In genomic region chr14:26973089-26973488, GRCm38 (mm10) we compare ENCODE assay signal across 28 mouse cellular contexts. TPM values are rescaled to one million over a fixed set of nuclear protein-coding genes. Genes with fewer than 3 reads are reported as not detected.
DNase-seq lines count a peak whose midpoint lies in the region; ATAC-seq and TF ChIP-seq lines count a peak whose summit lies in the region.
"Had no signal": no experiment of that assay in that cellular context is flagged by ENCODE, and none has a peak within 500 bp of the region (broad histone marks: within the 10 kb centered on the region; RNA-seq: fewer than 3 reads in every experiment).

No protein-coding gene starts in this region.

- intact Hi-C loops in heart, adult 2 months (cut with DNase I) = loop anchor here (10.0 kb wide), 1 partner anchor 452 kb away; the partner anchor contains the start of gene Fam208a
- intact Hi-C loops in heart, postnatal 10 days (cut with DNase I) = no loop called here

- H3K9ac ChIP-seq in heart, adult 2 months (ENCODE audit: low read depth, low read length) = no peak overlapping the region
- H3K9ac ChIP-seq in ES-Bruce4 (ENCODE audit: low read depth, poor library complexity, severe bottlenecking) = no peak overlapping the region
- no peak overlapping the region for H3K9ac ChIP-seq in forebrain, embryonic 16.5 days (replicated peaks; ENCODE audit: low read depth, low read length)
- H3K9ac ChIP-seq: forebrain, postnatal 0 days; hindbrain, embryonic 12.5 days; midbrain, embryonic 15.5 days; neural tube, embryonic 15.5 days had no signal

- no peaks in the 10 kb centered on the region for H3K27me3 ChIP-seq in heart, adult 2 months (ENCODE audit: control insufficient read depth, insufficient read depth, low read length)
- H3K27me3 ChIP-seq in ES-Bruce4 (ENCODE audit: control insufficient read depth, insufficient read depth, low read length, poor library complexity, severe bottlenecking) = no peaks in the 10 kb centered on the region
- no peaks in the 10 kb centered on the region for H3K27me3 ChIP-seq in forebrain, embryonic 16.5 days (replicated peaks; ENCODE audit: control insufficient read depth, insufficient read depth, low read length)
- H3K27me3 ChIP-seq: midbrain, embryonic 15.5 days; neural tube, embryonic 15.5 days had no signal

- no peak for TF ChIP-seq POLR2A in heart, adult 2 months (IDR thresholded peaks at IDR 0.05; ENCODE audit: insufficient read depth, low read depth, low read length)
- no peak for TF ChIP-seq POLR2A in ES-Bruce4 (IDR thresholded peaks at IDR 0.05; ENCODE audit: insufficient read depth, low read length)

- TF ChIP-seq CTCF in heart, adult 2 months (IDR thresholded peaks at IDR 0.05) = peak; percentile 19
- TF ChIP-seq CTCF in ES-Bruce4 (IDR thresholded peaks at IDR 0.05; ENCODE audit: low read depth, low read length) = peak; percentile 14

- TF ChIP-seq EP300 in heart, adult 2 months (IDR thresholded peaks at IDR 0.05; ENCODE audit: insufficient read depth, low read depth, low read length) = no peak
- no peak for TF ChIP-seq EP300 in ES-Bruce4 (IDR thresholded peaks at IDR 0.05; ENCODE audit: insufficient read depth, low read depth, low read length)

- no peaks in the 10 kb centered on the region for H3K9me3 ChIP-seq in ES-Bruce4 (replicated peaks; ENCODE audit: control insufficient read depth, insufficient read depth, low read length, poor library complexity, severe bottlenecking)
- no peaks in the 10 kb centered on the region for H3K9me3 ChIP-seq in forebrain, embryonic 16.5 days (ENCODE audit: control insufficient read depth, low read length)
- H3K9me3 ChIP-seq: heart, embryonic 10.5 days; hindbrain, embryonic 12.5 days; midbrain, embryonic 15.5 days; neural tube, embryonic 15.5 days had no signal

- WGBS in heart, adult 2 months = 71% methylated on average over 2 of the region's 2 CpGs
- 73% methylated on average over 2 of the region's 2 CpGs for WGBS in forebrain, embryonic 16.5 days

- peaks cover 1% of the 10 kb centered on the region; the same call in 1 of the 2 replicates for H3K4me1 ChIP-seq in heart, adult 2 months (ENCODE audit: control insufficient read depth, insufficient read depth, low read length)
- no peaks in the 10 kb centered on the region for H3K4me1 ChIP-seq in ES-Bruce4 (ENCODE audit: control insufficient read depth, insufficient read depth, low read length)
- peaks cover 14% of the 10 kb centered on the region for H3K4me1 ChIP-seq in forebrain, embryonic 16.5 days (replicated peaks; ENCODE audit: control insufficient read depth, insufficient read depth, low read length)

- no peak for ATAC-seq in forebrain, embryonic 16.5 days
- ATAC-seq: forebrain, postnatal 0 days; inflammation-experienced regulatory T-cells, adult 6 months; midbrain, embryonic 15.5 days had no signal

- H3K36me3 ChIP-seq in heart, adult 2 months (ENCODE audit: control insufficient read depth, insufficient read depth, low read length) = peaks cover 3% of the 10 kb centered on the region
- H3K36me3 ChIP-seq in ES-Bruce4 (ENCODE audit: control insufficient read depth, insufficient read depth, low read length, poor library complexity, severe bottlenecking) = no peaks in the 10 kb centered on the region
- H3K36me3 ChIP-seq in forebrain, embryonic 16.5 days (ENCODE audit: control insufficient read depth, insufficient read depth) = no peaks in the 10 kb centered on the region
- H3K36me3 ChIP-seq: heart, embryonic 10.5 days; hindbrain, embryonic 12.5 days; midbrain, embryonic 15.5 days; neural tube, embryonic 15.5 days had no signal

- DNase-seq in heart, adult 2 months = no peak
- no peak for DNase-seq in heart, postnatal 10 days
- DNase-seq in 3T3-L1 (ENCODE audit: low read depth, low spot score) = peak; percentile 7
- peak; percentile 44 for DNase-seq in ZHBTc4 (ENCODE audit: low read depth, low spot score)
- DNase-seq in kidney, adult 11 months = no peak
- no peak for DNase-seq in spleen, adult 18-20 months
- DNase-seq: adrenal gland, postnatal 36 days; B cell, adult 2 months; cerebellum, adult 11-12 months; cerebellum, postnatal 14 days; embryo, embryonic 11 days; forebrain, postnatal 0 days; lung, adult 18-20 months; thymus, postnatal 36 days had no signal

- H3K79me2 ChIP-seq in heart, adult 2 months (replicated peaks; ENCODE audit: control insufficient read depth, insufficient read depth, low read length) = peaks cover 4% of the 10 kb centered on the region; the same call in 1 of the 2 replicates

- H3K4me3 ChIP-seq in heart, adult 2 months = no peak overlapping the region
- no peak overlapping the region for H3K4me3 ChIP-seq in ES-Bruce4 (ENCODE audit: low read depth, low read length)
- H3K4me3 ChIP-seq in forebrain, embryonic 16.5 days (replicated peaks; ENCODE audit: low read length) = no peak overlapping the region
- H3K4me3 ChIP-seq: heart, embryonic 10.5 days; hindbrain, embryonic 12.5 days; midbrain, embryonic 15.5 days; myocyte; neural tube, embryonic 15.5 days had no signal

- no peak overlapping the region for H3K27ac ChIP-seq in heart, adult 2 months
- no peak overlapping the region for H3K27ac ChIP-seq in ES-Bruce4 (ENCODE audit: insufficient read depth, low read length)
- no peak overlapping the region for H3K27ac ChIP-seq in forebrain, embryonic 16.5 days (ENCODE audit: low read length)
- H3K27ac ChIP-seq: heart, embryonic 10.5 days; hindbrain, embryonic 12.5 days; midbrain, embryonic 15.5 days; neural tube, embryonic 15.5 days had no signal

- no peak overlapping the region for H3K4me2 ChIP-seq in forebrain, embryonic 16.5 days (ENCODE audit: low read length)
- H3K4me2 ChIP-seq: hindbrain, embryonic 12.5 days; midbrain, embryonic 15.5 days; neural tube, embryonic 15.5 days had no signal

RNA-seq across cellular contexts. Expression of gene Appl1, which starts 2.1 kb away (rescaled TPM):
- total RNA-seq in heart, adult 2 months (2021) = 10 to 100 TPM; 18.9 to 19.5 TPM
- polyA plus RNA-seq in heart, adult 2 months (2012; rRNA removed) = 3.6 and 11.2 TPM in 2 replicates
- total RNA-seq in heart, postnatal 10 days (2021) = 10 to 100 TPM; 21.8 to 26.7 TPM
- polyA plus RNA-seq in ES-Bruce4 (2011; ENCODE audit: insufficient read depth, insufficient read length, low read depth, missing spikeins) = 55.5 and 67.3 TPM in 2 replicates
- polyA plus RNA-seq in forebrain, embryonic 16.5 days (2015; fragmentation: Nextera tagmentation; extraction: Ambion mirVana) = 65.3 and 70.1 TPM in 2 replicates

RNA-seq across cellular contexts. Expression of gene Hesx1, which starts 21.1 kb away (rescaled TPM):
- total RNA-seq in heart, adult 2 months (2021) = not detected
- polyA plus RNA-seq in heart, adult 2 months (2012; rRNA removed) = not detected in 2 replicates
- not detected for total RNA-seq in heart, postnatal 10 days (2021)
- polyA plus RNA-seq in ES-Bruce4 (2011; ENCODE audit: insufficient read depth, insufficient read length, low read depth, missing spikeins) = 1.6 and 3.7 TPM in 2 replicates
- not detected in 2 replicates for polyA plus RNA-seq in forebrain, embryonic 16.5 days (2015; fragmentation: Nextera tagmentation; extraction: Ambion mirVana)
- total RNA-seq: adrenal gland, postnatal 36 days; forebrain, postnatal 0 days; layer of hippocampus, postnatal 14 days; left cerebral cortex, postnatal 25 days; megakaryocyte-erythroid progenitor cell, adult 5-6 weeks had no signal
- polyA plus RNA-seq: forebrain, postnatal 0 days; heart, postnatal 0 days; hindbrain, embryonic 12.5 days; large intestine, adult 2 months; myocyte; testis, adult 2 months had no signal

Comparison
In these comparisons a context has a peak if more than half of its experiments do, and no peak if none do; other contexts are left out.
1. DNase-seq: peak in 3T3-L1 (single experiment) and ZHBTc4 (single experiment); none in heart, adult 2 months (0 of 2), heart, postnatal 10 days (0 of 2), kidney, adult 11 months (single experiment) and spleen, adult 18-20 months (0 of 2).